Mouse (Mus musculus) lung, embryonic 16.5 days (tissue): Measurements from ENCODE around the gene Hspbp1. TPM values are rescaled to one million over a fixed set of nuclear protein-coding genes. Genes with fewer than 3 reads are reported as not detected.

Experiments used
- ATAC-seq: fragments of 200-750 bp; cut with Nextera tagmentation; 2 replicates; pipeline ENCODE4 v1.8.0; 2017; ENCODE audit warnings: low read depth, mild to moderate bottlenecking, moderate library complexity
- H3K27ac ChIP-seq: fragments of 300-500 bp; sonication (generic); 2 replicates; pipeline ENCODE4 v1.5.1; 2014; ENCODE audit warnings: mild to moderate bottlenecking, control low read depth, low read length
- H3K27me3 ChIP-seq: fragments of 300-500 bp; sonication (generic); 2 replicates; pipeline ENCODE4 v1.6.1; 2014; ENCODE audit warnings: low read depth, low read length, mixed read lengths; ENCODE audit not compliant: control insufficient read depth, insufficient read depth
- H3K36me3 ChIP-seq: fragments of 300-500 bp; sonication (generic); 2 replicates; pipeline ENCODE4 v1.6.1; 2014; ENCODE audit warnings: low read length; ENCODE audit not compliant: control insufficient read depth, insufficient read depth
- H3K4me1 ChIP-seq: fragments of 300-500 bp; sonication (generic); replicated peaks from 2 replicates; pipeline ENCODE4 v1.6.1; 2014; ENCODE audit warnings: low read length, mixed read lengths; ENCODE audit not compliant: control insufficient read depth, insufficient read depth
- H3K4me2 ChIP-seq: fragments of 300-500 bp; sonication (generic); 2 replicates; pipeline ENCODE4 v1.6.1; 2014; ENCODE audit warnings: low read depth, low read length, control low read depth
- H3K4me3 ChIP-seq: fragments of 300-500 bp; sonication (generic); 2 replicates; pipeline ENCODE4 v1.5.1; 2014; ENCODE audit warnings: mild to moderate bottlenecking, low read length, control low read depth
- H3K9ac ChIP-seq: fragments of 300-500 bp; sonication (generic); 2 replicates; pipeline ENCODE4 v1.6.1; 2014; ENCODE audit warnings: low read length, control low read depth
- H3K9me3 ChIP-seq: fragments of 300-500 bp; sonication (generic); 2 replicates; pipeline ENCODE4 v1.6.1; 2016; ENCODE audit warnings: low read length; ENCODE audit not compliant: control insufficient read depth
- WGBS: fragments of 180-500 bp; shearing (Covaris S2); extraction: QIAGEN DNeasy Blood & Tissue Kit; methylation state at CpG from one replicate; pipeline ENCODE4 v1.1.7; 2014; 5-methylcytosine and 5-hydroxymethylcytosine counted together
- polyA plus RNA-seq: library from polyadenylated mRNA; unstranded; fragments of >200 nt; fragmentation: Nextera tagmentation; extraction: Ambion mirVana; gene quantifications from 2 replicates; pipeline ENCODE4 v1.2.1, GENCODE M21; 2015

Gene Hspbp1
- polyA plus RNA-seq, 1 experiment from 2014 or later = 90.9 TPM

- Histone ChIP-seq H3K4me3 (no peak overlapping the region), H3K36me3 (peaks cover 38% of the 10 kb centered on the region), H3K9me3 (no peaks in the 10 kb centered on the region), H3K9ac (no peak overlapping the region), H3K27me3 (no peaks in the 10 kb centered on the region), H3K27ac (no peak overlapping the region), H3K4me2 (no peak overlapping the region), H3K4me1 (no peaks in the 10 kb centered on the region)
- ATAC-seq = no peak
- 65% methylated on average over 1 of the region's 1 CpGs for WGBS
Observed at GRCm38 (mm10) chr7:4630198-4630597, 54.7 kb downstream of the Hspbp1 start.

DNA sequence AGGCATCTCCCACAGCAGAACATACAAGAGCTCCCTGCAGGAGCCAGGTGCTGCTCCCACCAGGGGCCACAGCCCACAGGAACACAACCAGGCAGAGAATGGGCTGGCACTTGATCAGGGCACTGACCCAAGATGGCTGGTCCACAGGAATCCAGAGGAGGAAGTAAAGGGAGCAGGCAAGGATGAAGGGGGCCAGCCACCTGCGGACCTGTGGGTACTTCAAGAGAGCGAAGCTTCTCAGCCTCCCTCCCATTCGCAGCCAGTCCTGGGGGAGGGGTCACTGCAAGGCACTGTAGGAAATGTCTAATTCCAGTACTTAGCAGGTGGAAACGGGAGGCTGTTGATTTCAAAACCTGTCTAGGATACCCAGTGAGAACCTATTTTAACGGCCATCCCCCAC, 55.3 kb downstream of the Hspbp1 start:
- no peak for ATAC-seq
- no peak overlapping the region for H3K27ac ChIP-seq

DNA sequence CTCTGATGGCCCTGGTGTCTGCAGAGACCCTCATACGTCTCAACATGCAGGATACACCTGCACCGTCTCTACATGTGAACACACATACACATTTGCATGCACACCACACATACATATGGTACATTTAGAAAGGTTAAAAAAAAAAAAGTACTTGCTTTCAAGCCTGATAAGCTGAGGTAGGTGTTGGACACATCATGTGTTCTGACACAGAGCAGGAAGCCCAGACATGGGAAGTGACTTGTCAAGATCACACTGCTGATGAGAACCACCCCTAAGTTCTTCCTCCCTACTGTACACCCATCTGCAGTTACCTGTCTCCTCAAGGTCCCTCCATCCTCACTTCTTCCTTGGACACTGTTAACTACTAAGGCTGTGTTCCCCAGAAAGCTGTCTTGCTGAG, 58.9 kb downstream of the Hspbp1 start:
- Histone ChIP-seq H3K9ac (no peak overlapping the region), H3K4me3 (no peak overlapping the region), H3K4me1 (no peaks in the 10 kb centered on the region), H3K27me3 (no peaks in the 10 kb centered on the region), H3K27ac (no peak overlapping the region), H3K9me3 (no peaks in the 10 kb centered on the region), H3K4me2 (no peak overlapping the region), H3K36me3 (peaks cover 12% of the 10 kb centered on the region)
- no peak for ATAC-seq
- 80% methylated on average over 2 of the region's 2 CpGs for WGBS

More for the DNA sequence above, 55.3 kb downstream of the Hspbp1 start:
- H3K27me3 ChIP-seq = no peaks in the 10 kb centered on the region
- no peak overlapping the region for H3K9ac ChIP-seq
- no peak overlapping the region for H3K4me2 ChIP-seq
- no peak overlapping the region for H3K4me3 ChIP-seq
- H3K4me1 ChIP-seq = no peaks in the 10 kb centered on the region
- peaks cover 38% of the 10 kb centered on the region for H3K36me3 ChIP-seq
- WGBS = 62% methylated on average over 5 of the region's 5 CpGs
- H3K9me3 ChIP-seq = no peaks in the 10 kb centered on the region

DNA sequence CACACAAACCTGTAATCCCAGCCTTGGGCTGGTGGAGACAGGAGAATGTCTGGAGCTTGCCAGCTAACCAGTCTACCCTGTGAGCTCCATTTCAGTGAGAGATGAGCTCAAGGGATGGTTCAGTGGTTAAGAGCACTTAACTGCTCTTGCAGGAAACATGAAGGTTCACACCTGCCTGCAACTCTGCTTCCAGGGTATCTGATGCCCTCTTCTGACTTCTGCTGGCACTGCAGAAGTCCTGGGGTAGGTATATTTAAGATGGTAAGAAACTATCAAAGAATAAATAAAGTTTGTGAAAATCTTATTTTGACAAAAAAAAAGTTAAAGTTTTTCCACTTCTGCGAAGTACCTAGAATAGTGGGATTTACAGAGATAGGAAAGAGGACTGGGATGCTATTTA, 60.5 kb downstream of the Hspbp1 start:
- peaks cover 11% of the 10 kb centered on the region; the same call in 1 of the 2 replicates for H3K36me3 ChIP-seq
- no peaks in the 10 kb centered on the region for H3K9me3 ChIP-seq
- ATAC-seq = no peak
- no peak overlapping the region for H3K9ac ChIP-seq
- H3K27ac ChIP-seq = no peak overlapping the region
- H3K4me1 ChIP-seq = no peaks in the 10 kb centered on the region
- 45% methylated on average over 1 of the region's 1 CpGs for WGBS
- H3K27me3 ChIP-seq = no peaks in the 10 kb centered on the region
- no peak overlapping the region for H3K4me3 ChIP-seq
- no peak overlapping the region for H3K4me2 ChIP-seq

DNA sequence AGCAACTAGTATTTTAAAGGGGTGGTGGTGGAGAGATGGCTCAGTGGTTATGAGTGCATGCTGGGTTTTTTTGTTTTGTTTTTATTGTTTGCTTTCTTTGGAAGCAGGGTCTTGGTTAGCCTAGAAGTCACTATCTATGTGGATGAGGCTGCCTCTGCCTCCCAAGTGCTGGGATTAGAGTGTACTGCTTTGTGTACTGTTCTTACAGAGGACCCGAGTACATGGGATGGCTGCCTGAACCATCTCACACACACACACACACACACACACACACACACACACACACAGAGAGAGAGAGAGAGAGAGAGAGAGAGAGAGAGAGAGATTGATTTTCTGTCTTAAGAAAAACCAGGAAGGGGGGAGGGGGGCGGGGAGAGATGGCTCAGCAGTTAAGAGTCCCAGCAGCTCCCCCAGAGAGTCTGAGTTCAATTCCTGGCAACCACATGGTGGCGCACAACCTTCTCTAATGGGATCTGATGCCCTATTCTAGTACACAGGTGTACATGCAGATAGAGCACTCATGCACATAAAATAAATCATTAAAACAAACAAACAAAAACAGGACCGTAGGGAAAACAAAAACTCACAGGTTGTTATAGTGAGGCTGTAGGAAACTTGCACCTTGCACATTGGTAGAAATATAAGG, 61.2 kb downstream of the Hspbp1 start:
- Histone ChIP-seq H3K9ac (no peak overlapping the region), H3K36me3 (peaks cover 4% of the 10 kb centered on the region; the same call in 1 of the 2 replicates), H3K4me3 (no peak overlapping the region), H3K27me3 (no peaks in the 10 kb centered on the region), H3K9me3 (no peaks in the 10 kb centered on the region), H3K4me1 (no peaks in the 10 kb centered on the region), H3K27ac (no peak overlapping the region), H3K4me2 (no peak overlapping the region)
- 17% methylated on average over 4 of the region's 4 CpGs for WGBS
- ATAC-seq = no peak

- no peaks in the 10 kb centered on the region for H3K9me3 ChIP-seq
- no peak overlapping the region for H3K4me2 ChIP-seq
- no peak for ATAC-seq
- no peak overlapping the region for H3K9ac ChIP-seq
- H3K4me1 ChIP-seq = no peaks in the 10 kb centered on the region
- H3K27me3 ChIP-seq = no peaks in the 10 kb centered on the region
- H3K27ac ChIP-seq = no peak overlapping the region
- H3K36me3 ChIP-seq = no peaks in the 10 kb centered on the region
- 21% methylated on average over 1 of the region's 1 CpGs for WGBS
- H3K4me3 ChIP-seq = no peak overlapping the region
Observed at GRCm38 (mm10) chr7:4619979-4620378, 64.9 kb downstream of the Hspbp1 start.

DNA sequence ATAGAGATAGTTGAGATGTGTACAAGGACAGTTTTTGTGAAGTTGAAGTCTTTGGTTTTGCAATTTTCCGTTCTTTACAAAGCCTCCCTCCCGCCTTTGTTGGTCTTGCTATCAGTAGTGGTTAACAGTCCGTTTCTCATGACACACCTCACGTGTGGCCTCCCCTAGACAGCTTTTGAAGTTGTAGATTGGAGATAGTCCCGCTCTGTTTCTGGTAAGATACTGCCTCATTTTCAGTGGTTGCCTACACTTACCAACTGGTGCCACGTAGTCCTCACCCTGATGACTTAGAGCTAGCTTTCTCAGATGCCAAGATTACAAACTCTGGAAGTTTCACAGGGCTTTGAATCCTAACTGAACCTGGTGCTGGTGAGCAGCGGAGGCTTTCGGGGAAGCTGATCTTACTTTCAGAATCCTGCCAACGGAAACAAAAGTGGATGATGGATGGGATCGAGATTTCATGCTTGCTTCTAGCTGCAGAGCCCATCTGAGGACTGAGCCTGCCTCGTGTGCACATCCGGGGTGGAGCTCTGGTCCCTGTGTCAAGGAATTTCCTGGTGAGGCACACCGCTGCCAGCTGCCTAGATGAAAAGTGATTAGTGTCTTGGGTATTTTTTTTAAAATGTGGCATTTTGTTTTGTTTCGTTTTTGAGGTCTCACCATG, 71.0 kb downstream of the Hspbp1 start:
- Histone ChIP-seq H3K36me3 (no peaks in the 10 kb centered on the region), H3K4me1 (no peaks in the 10 kb centered on the region), H3K27ac (no peak overlapping the region), H3K27me3 (no peaks in the 10 kb centered on the region), H3K4me3 (no peak overlapping the region), H3K4me2 (no peak overlapping the region), H3K9ac (no peak overlapping the region), H3K9me3 (no peaks in the 10 kb centered on the region)
- no peak for ATAC-seq
- WGBS = 54% methylated on average over 14 of the region's 14 CpGs

DNA sequence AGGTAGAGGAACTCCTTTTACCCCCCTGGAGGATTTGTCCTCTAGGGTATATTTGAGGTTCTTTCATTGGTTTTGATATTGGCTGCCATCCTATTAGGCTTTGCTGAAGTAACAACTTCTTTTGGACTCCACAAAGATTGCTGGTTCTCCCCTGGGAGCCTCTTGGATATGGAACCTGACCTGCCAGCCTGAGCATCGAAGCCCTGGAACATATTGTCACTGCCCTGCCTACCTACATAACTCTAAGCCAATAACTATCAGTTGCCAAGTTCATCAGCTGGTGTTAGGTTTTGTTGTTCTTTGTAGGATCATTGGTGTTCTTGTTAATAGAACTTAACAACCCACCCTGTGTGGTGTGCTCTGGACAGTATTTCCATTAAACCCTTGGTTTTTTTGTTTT, 71.9 kb downstream of the Hspbp1 start:
- Histone ChIP-seq H3K4me3 (no peak overlapping the region), H3K4me1 (no peaks in the 10 kb centered on the region), H3K27me3 (no peaks in the 10 kb centered on the region), H3K36me3 (no peaks in the 10 kb centered on the region), H3K9ac (no peak overlapping the region), H3K9me3 (no peaks in the 10 kb centered on the region), H3K4me2 (no peak overlapping the region), H3K27ac (no peak overlapping the region)
- no peak for ATAC-seq
- WGBS = 73% methylated on average over 1 of the region's 1 CpGs

- 53% methylated on average over 8 of the region's 8 CpGs for WGBS
- Histone ChIP-seq H3K9me3 (no peaks in the 10 kb centered on the region), H3K4me3 (no peak overlapping the region), H3K9ac (no peak overlapping the region), H3K4me2 (no peak overlapping the region), H3K27me3 (no peaks in the 10 kb centered on the region), H3K4me1 (no peaks in the 10 kb centered on the region), H3K27ac (no peak overlapping the region), H3K36me3 (no peaks in the 10 kb centered on the region)
- ATAC-seq = no peak
Observed at GRCm38 (mm10) chr7:4612386-4612785, 72.5 kb downstream of the Hspbp1 start.
